Mouse (Mus musculus) bone marrow, adult 2 months (tissue): ENCODE measurements at regions not wholly inside any gene's neighbourhood (a gene's known extent, or its start where the extent isn't known, plus 50 kb on each side); places are given as distances from the start of the nearest gene placed in this dataset.

Experiments used
- CTCF ChIP-seq: fragments of 200-500 bp; IDR thresholded peaks from 2 replicates; pipeline ENCODE4 v1.5.1; 2011; ENCODE audit warnings: low read length, control low read depth; ENCODE audit not compliant: control insufficient read depth, insufficient read depth
- POLR2A ChIP-seq: fragments of 200-500 bp; IDR thresholded peaks from 2 replicates; pipeline ENCODE4 v1.6.1; 2011; ENCODE audit warnings: low read depth, mild to moderate bottlenecking, control low read depth, low read length, borderline replicate concordance; ENCODE audit not compliant: control insufficient read depth

- TF ChIP-seq CTCF: no peak
- TF ChIP-seq POLR2A: no peak
Observed at GRCm38 (mm10) chr2:50807162-50807960, 341.6 kb downstream of the Rnd3 start.
